Mouse (Mus musculus): ENCODE data around the gene Efcab12. TPM values are rescaled to one million over a fixed set of nuclear protein-coding genes. Genes with fewer than 3 reads are reported as not detected.

Efcab12 gene
- total and polyA plus RNA-seq, 2 experiments, result 0.09 to 0.11 TPM

DNA sequence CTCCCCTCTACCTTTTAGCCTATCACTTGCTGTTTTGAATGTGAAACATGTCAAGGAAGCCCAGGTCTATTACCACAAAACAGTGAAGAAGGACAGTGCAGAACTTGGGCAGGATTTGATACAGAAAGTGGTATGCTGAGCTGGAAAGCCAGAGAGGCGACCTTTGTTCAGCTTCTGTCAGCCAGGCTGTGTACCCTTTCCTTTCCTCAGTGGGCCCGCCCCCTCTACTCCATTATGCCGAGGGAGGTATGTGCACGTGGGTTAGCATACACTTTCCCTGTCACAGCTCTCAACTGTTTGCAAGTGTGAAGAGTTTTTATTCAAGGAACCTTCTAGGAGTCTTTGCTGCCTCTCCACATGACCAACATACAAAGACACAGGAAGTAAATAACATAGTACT, 21.0 kb upstream of the Efcab12 start:
- TF ChIP-seq POLR2A (IDR thresholded peaks at IDR 0.05; ENCODE audit: extremely low read depth, insufficient read depth, low read length) (no peak), CTCF (IDR thresholded peaks at IDR 0.05; ENCODE audit: low read depth, low read length) (no peak)
- Histone ChIP-seq H3K36me3 (ENCODE audit: control insufficient read depth, insufficient read depth, low read length) (no peaks in the 10 kb centered on the region), H3K4me3 (ENCODE audit: insufficient read depth, low read depth, low read length) (no peak overlapping the region), H3K9ac (ENCODE audit: low read depth, low read length) (no peak overlapping the region), H3K27ac (replicated peaks; ENCODE audit: insufficient read depth, low read depth, low read length) (0 out of 2 replicates have a peak overlapping the region, but pooled peaks have one; percentile 10), H3K4me1 (ENCODE audit: control insufficient read depth, insufficient read depth, low read length) (peaks cover 9% of the 10 kb centered on the region; the same call in 1 of the 2 replicates), H3K27me3 (ENCODE audit: control insufficient read depth, insufficient read depth, low read length) (no peaks in the 10 kb centered on the region), H3K79me2 (ENCODE audit: control insufficient read depth, insufficient read depth, low read length) (no peaks in the 10 kb centered on the region)
- 25% methylated on average over 4 of the region's 4 CpGs for WGBS
- no peak for DNase-seq (ENCODE audit: extremely low read depth, low read depth, low spot score)

DNA sequence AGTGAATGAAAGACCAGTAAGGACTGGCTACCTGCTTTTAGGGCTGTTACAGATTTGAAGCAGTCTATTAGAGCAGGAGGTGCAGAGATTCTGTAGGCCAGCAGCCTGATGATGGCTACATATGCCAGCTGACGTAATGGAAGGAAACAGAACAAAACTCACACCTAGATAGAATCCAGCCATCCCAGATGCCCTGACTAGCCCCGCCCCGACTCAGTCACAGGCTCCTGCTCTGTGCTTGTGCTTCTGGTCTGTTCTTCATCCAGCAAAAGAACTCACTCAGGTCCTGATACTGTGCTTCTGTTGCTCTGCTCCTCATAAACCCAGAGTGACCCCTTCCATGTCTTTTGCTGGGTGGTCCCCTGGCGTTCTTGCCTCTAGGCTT, 18.1 kb upstream of the Efcab12 start:
- H3K4me1 ChIP-seq (ENCODE audit: control insufficient read depth, insufficient read depth, low read length), result 0 out of 2 replicates have a peak, but pooled peaks cover 7% of the 10 kb centered on the region
- WGBS, result 91% methylated on average over 4 of the region's 4 CpGs
- no peaks in the 10 kb centered on the region for H3K79me2 ChIP-seq (ENCODE audit: control insufficient read depth, insufficient read depth, low read length)
- H3K36me3 ChIP-seq (ENCODE audit: control insufficient read depth, insufficient read depth, low read length), result no peaks in the 10 kb centered on the region
- no peak overlapping the region for H3K9ac ChIP-seq (ENCODE audit: low read depth, low read length)
- TF ChIP-seq CTCF (IDR thresholded peaks at IDR 0.05; ENCODE audit: low read depth, low read length) (no peak), POLR2A (IDR thresholded peaks at IDR 0.05; ENCODE audit: extremely low read depth, insufficient read depth, low read length) (no peak)
- no peak for DNase-seq (ENCODE audit: extremely low read depth, low read depth, low spot score)
- H3K4me3 ChIP-seq (ENCODE audit: insufficient read depth, low read depth, low read length), result no peak overlapping the region
- no peak overlapping the region for H3K27ac ChIP-seq (replicated peaks; ENCODE audit: insufficient read depth, low read depth, low read length)
- H3K27me3 ChIP-seq (ENCODE audit: control insufficient read depth, insufficient read depth, low read length), result no peaks in the 10 kb centered on the region

GRCm38 (mm10) chr6:115855733-115856360, 17.6 kb upstream of the Efcab12 start:
- Histone ChIP-seq H3K4me3 (ENCODE audit: insufficient read depth, low read depth, low read length) (no peak overlapping the region), H3K36me3 (ENCODE audit: control insufficient read depth, insufficient read depth, low read length) (no peaks in the 10 kb centered on the region), H3K27me3 (ENCODE audit: control insufficient read depth, insufficient read depth, low read length) (no peaks in the 10 kb centered on the region), H3K27ac (replicated peaks; ENCODE audit: insufficient read depth, low read depth, low read length) (no peak overlapping the region), H3K9ac (ENCODE audit: low read depth, low read length) (no peak overlapping the region), H3K4me1 (ENCODE audit: control insufficient read depth, insufficient read depth, low read length) (0 out of 2 replicates have a peak, but pooled peaks cover 7% of the 10 kb centered on the region), H3K79me2 (ENCODE audit: control insufficient read depth, insufficient read depth, low read length) (no peaks in the 10 kb centered on the region)
- TF ChIP-seq CTCF (IDR thresholded peaks at IDR 0.05; ENCODE audit: low read depth, low read length), result no peak
- no peak for TF ChIP-seq POLR2A (IDR thresholded peaks at IDR 0.05; ENCODE audit: extremely low read depth, insufficient read depth, low read length)
- 43% methylated on average over 3 of the region's 3 CpGs for WGBS
- DNase-seq (ENCODE audit: extremely low read depth, low read depth, low spot score), result peak; percentile 33

- TF ChIP-seq POLR2A (IDR thresholded peaks at IDR 0.05; ENCODE audit: extremely low read depth, insufficient read depth, low read length), result no peak
- TF ChIP-seq CTCF (IDR thresholded peaks at IDR 0.05; ENCODE audit: low read depth, low read length), result 0 out of 2 replicates have a peak, but pooled peaks have one; percentile 15
- H3K4me1 ChIP-seq (ENCODE audit: control insufficient read depth, insufficient read depth, low read length), result 0 out of 2 replicates have a peak, but pooled peaks cover 7% of the 10 kb centered on the region
- H3K4me3 ChIP-seq (ENCODE audit: insufficient read depth, low read depth, low read length), result no peak overlapping the region
- no peak for DNase-seq (ENCODE audit: extremely low read depth, low read depth, low spot score)
- H3K27me3 ChIP-seq (ENCODE audit: control insufficient read depth, insufficient read depth, low read length), result no peaks in the 10 kb centered on the region
- H3K36me3 ChIP-seq (ENCODE audit: control insufficient read depth, insufficient read depth, low read length), result no peaks in the 10 kb centered on the region
- no peak overlapping the region for H3K9ac ChIP-seq (ENCODE audit: low read depth, low read length)
- no peaks in the 10 kb centered on the region for H3K79me2 ChIP-seq (ENCODE audit: control insufficient read depth, insufficient read depth, low read length)
- H3K27ac ChIP-seq (replicated peaks; ENCODE audit: insufficient read depth, low read depth, low read length), result no peak overlapping the region
- WGBS, result 73% methylated on average over 2 of the region's 2 CpGs
Observed at GRCm38 (mm10) chr6:115854432-115854831, 16.2 kb upstream of the Efcab12 start.

DNA sequence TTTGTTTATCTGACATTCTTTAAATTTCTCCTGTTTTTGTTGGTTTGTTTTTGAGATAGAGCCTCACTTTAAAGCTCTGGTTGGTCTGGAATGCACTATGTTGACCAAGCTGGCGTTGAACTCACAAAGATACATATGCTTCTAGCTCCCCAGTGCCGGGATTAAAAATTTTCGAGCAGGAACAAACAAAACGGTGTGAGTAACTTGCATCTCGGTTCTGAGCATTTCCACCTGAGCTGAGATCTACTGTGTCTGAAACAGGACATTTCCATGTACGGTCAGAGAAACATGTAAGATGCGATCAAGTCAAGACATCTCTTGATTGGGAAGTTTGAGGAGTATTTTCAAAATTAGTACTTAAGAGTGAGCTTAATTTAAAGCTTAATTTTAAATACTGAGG, 15.8 kb upstream of the Efcab12 start:
- Histone ChIP-seq H3K79me2 (ENCODE audit: control insufficient read depth, insufficient read depth, low read length) (no peaks in the 10 kb centered on the region), H3K4me3 (ENCODE audit: insufficient read depth, low read depth, low read length) (no peak overlapping the region), H3K27me3 (ENCODE audit: control insufficient read depth, insufficient read depth, low read length) (no peaks in the 10 kb centered on the region), H3K36me3 (ENCODE audit: control insufficient read depth, insufficient read depth, low read length) (no peaks in the 10 kb centered on the region), H3K4me1 (ENCODE audit: control insufficient read depth, insufficient read depth, low read length) (0 out of 2 replicates have a peak, but pooled peaks cover 3% of the 10 kb centered on the region), H3K9ac (ENCODE audit: low read depth, low read length) (no peak overlapping the region), H3K27ac (replicated peaks; ENCODE audit: insufficient read depth, low read depth, low read length) (no peak overlapping the region)
- 54% methylated on average over 7 of the region's 7 CpGs for WGBS
- DNase-seq (ENCODE audit: extremely low read depth, low read depth, low spot score), result no peak
- no peak for TF ChIP-seq CTCF (IDR thresholded peaks at IDR 0.05; ENCODE audit: low read depth, low read length)
- TF ChIP-seq POLR2A (IDR thresholded peaks at IDR 0.05; ENCODE audit: extremely low read depth, insufficient read depth, low read length), result no peak

Measured in liver, adult 2 months (tissue).